Mouse (Mus musculus): ENCODE results near the gene Kdelr3. TPM values are rescaled to one million over a fixed set of nuclear protein-coding genes. Genes with fewer than 3 reads are reported as not detected.

The Kdelr3 gene
- total and polyA plus RNA-seq, 3 experiments: 4.3 to 14.2 (median 4.8) TPM

DNA sequence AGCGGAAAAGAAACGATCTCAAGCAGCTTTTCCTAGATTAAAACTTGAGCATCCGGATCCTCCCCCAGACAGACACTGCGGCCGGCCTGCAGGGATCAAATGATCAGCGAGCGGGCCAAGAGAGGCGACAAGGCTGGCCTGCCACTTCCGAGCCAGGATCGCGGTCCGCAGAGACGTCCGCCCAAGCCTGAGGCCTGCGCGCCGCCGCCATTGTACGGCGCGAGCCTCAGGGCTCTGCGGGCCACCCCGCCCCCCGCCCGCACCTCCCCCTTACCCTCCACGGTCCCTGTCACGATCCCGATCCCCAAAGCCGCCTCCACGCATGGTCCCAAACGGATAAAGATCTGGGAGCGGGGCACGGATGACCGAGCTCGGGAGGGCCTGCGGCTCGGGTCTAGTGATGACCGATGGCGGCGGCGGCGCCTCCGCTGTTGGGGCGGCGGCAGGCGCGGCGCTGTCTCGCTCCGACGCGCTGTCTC, 29.7 kb downstream of the Kdelr3 start:
- H3K4me1 ChIP-seq (ENCODE audit: control insufficient read depth, insufficient read depth, low read length): no peaks in the 10 kb centered on the region; the same call in 1 of the 2 replicates
- H3K79me2 ChIP-seq (replicated peaks; ENCODE audit: control insufficient read depth, insufficient read depth, low read length): peaks cover 3% of the 10 kb centered on the region
- under 1% methylated on average over 52 of the region's 52 CpGs for WGBS
- H3K27me3 ChIP-seq (ENCODE audit: control insufficient read depth, insufficient read depth, low read length): no peaks in the 10 kb centered on the region; the same call in 1 of the 2 replicates
- H3K9ac ChIP-seq (ENCODE audit: low read depth, low read length): peak overlapping the region; percentile 94
- TF ChIP-seq POLR2A (IDR thresholded peaks at IDR 0.05; ENCODE audit: insufficient read depth, low read depth, low read length) (no peak), EP300 (IDR thresholded peaks at IDR 0.05; ENCODE audit: insufficient read depth, low read depth, low read length) (no peak), CTCF (IDR thresholded peaks at IDR 0.05) (no peak)
- peaks cover 35% of the 10 kb centered on the region for H3K36me3 ChIP-seq (ENCODE audit: control insufficient read depth, insufficient read depth, low read length)
- H3K4me3 ChIP-seq: peak overlapping the region; percentile 98
- peak in 1 of 2 experiments; percentile 87 for DNase-seq
- intact Hi-C loops (cut with DNase I): loop anchor here (2.0 kb wide), 1 partner anchor 29 kb away; the partner anchor contains the start of gene Kdelr3
- peak overlapping the region; percentile 100 for H3K27ac ChIP-seq

DNA sequence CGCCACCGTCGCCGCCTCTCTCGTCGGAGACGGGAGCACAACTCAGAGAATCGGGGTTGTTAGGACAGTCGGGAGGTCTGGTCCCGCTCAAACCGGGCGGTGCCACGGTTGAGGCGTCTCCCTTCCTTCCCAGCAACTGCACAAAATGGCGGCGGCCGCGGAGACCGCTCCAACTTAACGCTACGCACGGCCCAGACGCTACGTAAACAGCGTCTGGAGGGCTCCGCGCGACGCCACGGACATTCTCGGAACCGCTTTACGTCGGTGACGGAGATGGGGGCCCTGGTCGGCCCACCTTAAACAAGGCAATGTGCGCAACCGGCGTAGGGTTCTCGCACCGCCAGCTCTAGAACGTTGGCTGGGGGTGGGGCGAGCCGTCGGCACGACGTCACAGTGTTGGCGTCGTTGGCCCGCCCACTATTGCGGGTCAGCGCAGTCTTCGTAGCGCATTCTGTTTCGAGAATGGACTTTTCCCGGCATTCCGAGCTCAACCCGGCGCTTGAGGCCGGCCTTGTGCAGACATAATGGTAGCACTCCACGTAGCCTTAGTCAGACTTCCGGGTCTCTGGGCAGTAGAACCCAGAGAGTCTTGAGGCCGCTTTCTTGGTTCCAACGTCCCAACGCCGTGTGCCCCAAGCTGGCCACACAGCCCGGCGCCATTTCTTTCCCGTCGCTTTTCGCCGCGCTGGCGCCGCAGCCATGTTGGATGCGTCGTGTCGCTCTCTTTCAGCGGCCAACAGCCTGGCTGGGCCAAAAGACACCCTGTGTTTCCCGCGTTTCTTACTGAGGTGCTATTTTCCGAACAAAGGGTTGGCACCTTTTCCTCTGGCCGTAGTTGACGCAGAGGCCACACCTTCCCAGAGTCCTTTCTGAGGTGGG, 30.4 kb downstream of the Kdelr3 start, which contains the start of gene Ddx17:
Gene Ddx17 (minus strand): TSS at position 332 of the 879 bp plus-strand sequence.
- Histone ChIP-seq H3K27me3 (ENCODE audit: control insufficient read depth, insufficient read depth, low read length) (no peaks in the 10 kb centered on the region; the same call in 1 of the 2 replicates), H3K4me1 (ENCODE audit: control insufficient read depth, insufficient read depth, low read length) (no peaks in the 10 kb centered on the region; the same call in 1 of the 2 replicates), H3K9ac (ENCODE audit: low read depth, low read length) (peak within 1 kb of the TSS; percentile 94), H3K36me3 (ENCODE audit: control insufficient read depth, insufficient read depth, low read length) (peaks cover 30% of the 10 kb centered on the region), H3K27ac (peak within 1 kb of the TSS; percentile 100), H3K4me3 (peak within 1 kb of the TSS; percentile 98), H3K79me2 (replicated peaks; ENCODE audit: control insufficient read depth, insufficient read depth, low read length) (peaks cover 3% of the 10 kb centered on the region)
- WGBS: 3% methylated on average over 84 of the region's 84 CpGs
- intact Hi-C loops (cut with DNase I): loop anchor here (2.0 kb wide), 1 partner anchor 30 kb away; the partner anchor contains the start of gene Kdelr3
- peak; percentile 97 to 100 for DNase-seq
- TF ChIP-seq POLR2A (IDR thresholded peaks at IDR 0.05; ENCODE audit: insufficient read depth, low read depth, low read length) (peak; percentile 92), EP300 (IDR thresholded peaks at IDR 0.05; ENCODE audit: insufficient read depth, low read depth, low read length) (peak; percentile 27; the same call in 1 of the 2 replicates), CTCF (IDR thresholded peaks at IDR 0.05) (no peak)

DNA sequence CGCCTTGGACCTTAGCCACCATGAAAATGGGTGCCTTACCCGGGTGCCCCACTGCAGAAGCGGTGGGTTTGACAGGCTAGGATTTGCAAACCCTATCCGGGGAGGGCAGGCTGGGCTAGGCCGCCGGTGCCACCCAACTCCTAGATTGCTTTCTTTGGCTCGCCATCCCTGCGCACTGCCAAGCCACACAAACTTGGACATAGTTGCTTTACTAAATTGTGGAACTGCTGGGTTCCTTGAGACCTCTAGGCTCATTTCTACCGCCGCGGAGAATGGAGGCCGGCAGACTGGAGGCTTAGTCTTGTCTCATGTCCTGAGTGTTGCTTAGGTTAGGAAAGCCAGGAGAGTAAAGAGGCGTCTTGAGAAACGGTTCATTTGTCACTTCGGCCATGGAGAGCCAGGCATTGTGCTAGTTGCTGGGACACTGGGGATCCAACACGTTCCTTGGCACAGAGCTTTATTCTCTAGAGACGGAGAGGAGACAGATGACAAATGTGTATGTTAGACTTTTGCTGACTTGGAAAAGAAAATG, 31.1 kb downstream of the Kdelr3 start:
- intact Hi-C loops (cut with DNase I): loop anchor here (2.0 kb wide), 1 partner anchor 31 kb away; the partner anchor contains the start of gene Kdelr3
- TF ChIP-seq POLR2A (IDR thresholded peaks at IDR 0.05; ENCODE audit: insufficient read depth, low read depth, low read length) (no peak), EP300 (IDR thresholded peaks at IDR 0.05; ENCODE audit: insufficient read depth, low read depth, low read length) (no peak), CTCF (IDR thresholded peaks at IDR 0.05) (no peak)
- peaks cover 1% of the 10 kb centered on the region; the same call in 1 of the 2 replicates for H3K27me3 ChIP-seq (ENCODE audit: control insufficient read depth, insufficient read depth, low read length)
- peak overlapping the region; percentile 99 for H3K27ac ChIP-seq
- H3K79me2 ChIP-seq (replicated peaks; ENCODE audit: control insufficient read depth, insufficient read depth, low read length): peaks cover 3% of the 10 kb centered on the region
- H3K4me3 ChIP-seq: peak overlapping the region; percentile 64
- no peak for DNase-seq
- WGBS: 75% methylated on average over 17 of the region's 17 CpGs
- H3K9ac ChIP-seq (ENCODE audit: low read depth, low read length): peak overlapping the region; percentile 64
- no peaks in the 10 kb centered on the region; the same call in 1 of the 2 replicates for H3K4me1 ChIP-seq (ENCODE audit: control insufficient read depth, insufficient read depth, low read length)
- H3K36me3 ChIP-seq (ENCODE audit: control insufficient read depth, insufficient read depth, low read length): peaks cover 24% of the 10 kb centered on the region

DNA sequence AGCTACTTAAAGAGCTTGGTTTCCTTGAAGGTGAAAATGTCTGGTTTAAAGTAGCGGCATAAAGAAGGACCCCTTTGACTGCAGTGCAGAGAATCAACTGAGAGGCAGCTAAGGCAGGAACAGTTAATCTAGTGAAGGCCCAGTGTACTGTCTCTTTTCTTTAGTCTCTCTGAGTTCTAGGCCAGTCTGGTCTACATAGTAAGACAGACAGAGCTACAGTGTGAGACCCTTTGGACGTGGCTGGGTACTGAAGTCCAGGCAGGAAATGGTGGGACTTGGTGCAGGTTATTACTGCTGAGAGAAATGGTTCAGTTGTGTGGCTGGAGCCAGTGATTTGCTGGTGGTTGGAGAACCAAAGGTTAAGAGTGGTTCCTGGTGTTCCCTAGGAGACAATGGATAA, 32.0 kb downstream of the Kdelr3 start:
- DNase-seq: no peak
- peaks cover 19% of the 10 kb centered on the region for H3K36me3 ChIP-seq (ENCODE audit: control insufficient read depth, insufficient read depth, low read length)
- TF ChIP-seq POLR2A (IDR thresholded peaks at IDR 0.05; ENCODE audit: insufficient read depth, low read depth, low read length) (no peak), EP300 (IDR thresholded peaks at IDR 0.05; ENCODE audit: insufficient read depth, low read depth, low read length) (no peak), CTCF (IDR thresholded peaks at IDR 0.05) (no peak)
- H3K27ac ChIP-seq: no peak overlapping the region
- no peaks in the 10 kb centered on the region; the same call in 1 of the 2 replicates for H3K4me1 ChIP-seq (ENCODE audit: control insufficient read depth, insufficient read depth, low read length)
- peaks cover under 1% of the 10 kb centered on the region; the same call in 1 of the 2 replicates for H3K79me2 ChIP-seq (replicated peaks; ENCODE audit: control insufficient read depth, insufficient read depth, low read length)
- intact Hi-C loops (cut with DNase I): no loop called here
- H3K9ac ChIP-seq (ENCODE audit: low read depth, low read length): no peak overlapping the region
- peaks cover 1% of the 10 kb centered on the region; the same call in 1 of the 2 replicates for H3K27me3 ChIP-seq (ENCODE audit: control insufficient read depth, insufficient read depth, low read length)
- H3K4me3 ChIP-seq: no peak overlapping the region
- 94% methylated on average over 2 of the region's 2 CpGs for WGBS

DNA sequence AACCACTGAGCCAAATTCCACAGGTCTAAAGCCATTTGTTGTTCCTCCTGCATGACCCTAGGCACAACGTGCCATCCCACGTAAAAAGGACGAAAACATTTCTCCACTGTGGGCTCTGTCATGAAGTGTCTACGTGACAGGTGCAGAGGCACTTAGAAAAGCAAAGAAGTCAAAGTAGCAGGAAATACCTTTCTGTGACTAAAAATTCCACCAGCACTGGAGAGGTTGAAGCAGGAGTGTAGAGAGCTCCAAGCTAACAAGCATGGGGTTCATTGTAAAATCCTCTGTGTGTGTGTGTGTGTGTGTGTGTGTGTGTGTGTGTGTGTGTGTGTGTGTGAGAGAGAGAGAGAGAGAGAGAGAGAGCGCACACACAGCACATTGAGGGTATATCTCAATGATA, 36.4 kb downstream of the Kdelr3 start:
- intact Hi-C loops (cut with DNase I): no loop called here
- Histone ChIP-seq H3K4me3 (no peak overlapping the region), H3K36me3 (ENCODE audit: control insufficient read depth, insufficient read depth, low read length) (no peaks in the 10 kb centered on the region), H3K4me1 (ENCODE audit: control insufficient read depth, insufficient read depth, low read length) (no peaks in the 10 kb centered on the region), H3K9ac (ENCODE audit: low read depth, low read length) (no peak overlapping the region), H3K27me3 (ENCODE audit: control insufficient read depth, insufficient read depth, low read length) (peaks cover 1% of the 10 kb centered on the region; the same call in 1 of the 2 replicates), H3K79me2 (replicated peaks; ENCODE audit: control insufficient read depth, insufficient read depth, low read length) (no peaks in the 10 kb centered on the region), H3K27ac (no peak overlapping the region)
- WGBS: 62% methylated on average over 5 of the region's 5 CpGs
- TF ChIP-seq CTCF (IDR thresholded peaks at IDR 0.05) (no peak), POLR2A (IDR thresholded peaks at IDR 0.05; ENCODE audit: insufficient read depth, low read depth, low read length) (no peak), EP300 (IDR thresholded peaks at IDR 0.05; ENCODE audit: insufficient read depth, low read depth, low read length) (no peak)
- DNase-seq: no peak

Measured in heart, adult 2 months (tissue).